Mouse (Mus musculus) adrenal gland, adult 8-10 months (tissue): ENCODE results near the gene Gpr132. TPM values are rescaled to one million over a fixed set of nuclear protein-coding genes. Genes with fewer than 3 reads are reported as not detected.
A peak's percentile ranks its signal among the peaks of the same experiment; 100 is the strongest.

Experiments
- DNase-seq: peaks from one replicate; pipeline ENCODE4 v3.0.0; 2022
- total RNA-seq, 4 experiments: library from RNA; stranded (reverse); gene quantifications; 2 replicates each; pipeline ENCODE4 v1.2.4; 2022

Gpr132 gene
- under 1 TPM; 0.42 to 0.80 (median 0.56) TPM for total RNA-seq

DNA sequence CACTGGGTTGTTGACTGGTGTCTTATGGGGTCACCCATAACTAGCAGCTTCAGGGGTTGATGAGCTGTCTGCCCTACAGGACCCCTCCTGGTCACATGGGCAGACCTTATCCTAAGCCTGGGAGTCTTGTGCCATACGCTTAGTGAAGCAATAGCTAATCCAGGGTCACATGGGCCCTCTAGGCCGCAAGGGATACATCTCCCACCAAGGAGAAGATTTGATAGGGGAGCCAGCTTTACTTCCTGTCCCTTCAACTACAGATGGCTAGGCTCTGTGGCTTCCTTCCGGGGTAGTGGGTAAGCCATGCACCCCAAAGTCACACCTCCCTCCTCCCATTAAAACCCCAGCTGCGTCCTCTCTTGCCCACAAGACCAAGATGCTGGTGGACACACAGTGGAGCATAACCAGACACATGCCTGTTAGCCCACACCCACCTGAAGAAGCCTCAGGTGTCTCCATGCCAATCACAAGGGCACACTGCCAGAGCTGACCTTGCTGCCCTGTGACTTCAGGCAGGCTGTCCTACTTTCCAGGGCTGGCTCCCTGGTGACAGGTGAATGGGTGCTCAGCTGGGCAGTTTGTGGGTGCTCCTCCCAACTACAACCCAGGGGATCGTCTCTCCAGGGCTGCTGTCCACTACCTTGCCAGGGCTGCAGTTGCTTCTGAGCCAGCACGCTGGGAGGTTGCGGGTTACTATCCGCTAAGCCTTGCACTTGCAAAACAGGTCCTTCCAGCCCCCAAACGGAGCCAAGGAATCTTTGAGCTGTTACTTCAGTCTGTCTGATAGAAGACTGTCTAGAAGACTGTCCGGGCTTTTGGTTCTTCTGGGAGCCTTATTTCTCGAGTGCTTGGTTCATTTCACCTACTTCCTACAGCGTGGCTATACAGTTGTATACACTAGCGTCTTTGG is at the start of gene Gpr132:
Gene Gpr132 (minus strand): TSS at position 51 of the 910 bp plus-strand sequence.
- DNase-seq: no peak

DNA sequence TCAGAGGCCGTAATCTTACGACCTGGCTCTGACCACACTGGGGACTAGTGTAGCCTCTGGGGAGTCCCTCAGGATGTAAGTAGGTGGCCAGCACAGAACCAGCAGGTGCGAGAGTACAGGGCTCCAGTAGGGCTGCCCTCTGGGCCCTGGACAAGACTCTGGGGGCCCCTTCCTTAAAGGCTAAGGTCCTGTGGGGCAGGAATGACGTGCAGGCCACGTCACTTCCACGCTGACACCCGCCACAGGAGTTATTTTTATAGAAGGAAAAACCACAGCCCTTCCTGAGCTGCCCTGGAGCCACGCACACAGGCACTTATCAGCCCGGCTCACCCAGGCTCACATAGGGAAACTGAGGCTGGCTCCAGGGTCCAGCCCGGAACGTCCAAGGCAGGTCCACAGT is 49.5 kb upstream of the Gpr132 start:
- no peak for DNase-seq

DNA sequence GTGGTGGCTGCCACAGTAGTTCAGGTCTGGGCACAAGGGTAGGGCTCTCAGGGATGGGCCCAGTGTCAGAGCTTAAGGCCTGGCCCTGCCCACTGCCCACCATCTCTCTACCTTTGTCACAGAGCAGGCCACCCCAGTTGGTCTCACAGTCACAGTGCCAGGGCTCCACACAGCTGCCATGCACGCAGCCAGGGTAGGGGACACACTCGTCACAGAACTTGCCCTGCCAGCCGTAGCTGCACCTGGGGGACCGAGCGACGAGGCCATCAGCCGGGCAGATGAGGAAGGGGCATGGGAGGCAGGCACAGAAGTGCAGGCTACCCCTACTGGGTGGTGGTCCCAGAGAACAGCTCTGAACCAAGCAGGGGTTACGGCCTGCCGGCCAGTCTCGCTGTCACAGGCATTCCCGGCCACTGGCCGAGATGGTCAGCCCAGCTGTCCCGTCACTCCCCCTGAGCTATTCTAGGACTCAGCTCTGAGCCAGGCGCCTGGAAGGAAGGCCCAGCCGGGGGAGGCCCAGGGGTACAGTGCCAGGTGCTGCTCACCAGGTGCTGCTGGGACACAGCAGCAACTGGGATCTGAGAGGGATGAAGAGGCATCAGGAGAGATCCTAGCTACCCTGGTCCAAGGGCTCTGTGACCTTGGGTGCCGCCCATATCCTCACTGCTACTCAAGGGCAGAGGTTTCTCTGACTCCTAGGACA is 48.8 kb upstream of the Gpr132 start:
- DNase-seq: no peak

DNA sequence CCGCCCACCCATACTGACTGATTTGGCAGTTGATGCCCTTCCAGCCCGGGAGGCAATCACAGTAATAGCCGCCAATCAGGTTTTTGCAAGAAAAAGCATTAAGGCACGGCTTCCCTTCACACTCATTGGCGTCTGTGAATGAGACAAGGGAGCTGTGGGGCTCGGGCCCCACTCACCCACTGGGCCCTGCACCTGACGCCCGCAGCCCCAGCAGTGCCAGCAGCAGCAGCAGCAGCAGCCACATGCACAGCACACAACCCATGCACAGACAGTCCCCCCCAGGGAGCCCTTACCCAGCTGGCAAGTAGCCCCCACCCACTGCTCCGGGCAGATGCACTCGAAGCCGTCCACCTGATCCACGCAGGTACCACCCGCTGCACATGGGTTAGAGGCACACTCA is 47.6 kb upstream of the Gpr132 start:
- DNase-seq: no peak

DNA sequence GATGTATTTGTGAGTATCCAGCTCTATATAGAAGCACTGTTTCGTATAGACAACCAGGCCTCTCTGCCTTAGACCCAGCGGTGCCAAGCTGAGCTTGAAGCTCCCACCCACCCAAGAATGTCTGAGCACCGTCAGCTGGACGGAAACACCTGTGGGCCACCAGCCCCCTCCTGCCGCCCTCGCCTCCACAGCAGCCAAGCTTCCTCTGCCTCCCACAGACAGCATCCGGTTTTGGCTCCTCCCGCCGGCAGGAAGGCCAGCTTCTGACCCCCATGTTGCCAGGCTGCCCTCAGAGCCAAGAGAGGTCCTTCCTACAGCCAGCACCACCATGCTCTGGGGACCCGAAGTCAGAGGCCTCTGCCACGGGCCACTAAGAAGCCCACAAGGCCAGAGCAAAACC is 46.5 kb upstream of the Gpr132 start:
- no peak for DNase-seq

DNA sequence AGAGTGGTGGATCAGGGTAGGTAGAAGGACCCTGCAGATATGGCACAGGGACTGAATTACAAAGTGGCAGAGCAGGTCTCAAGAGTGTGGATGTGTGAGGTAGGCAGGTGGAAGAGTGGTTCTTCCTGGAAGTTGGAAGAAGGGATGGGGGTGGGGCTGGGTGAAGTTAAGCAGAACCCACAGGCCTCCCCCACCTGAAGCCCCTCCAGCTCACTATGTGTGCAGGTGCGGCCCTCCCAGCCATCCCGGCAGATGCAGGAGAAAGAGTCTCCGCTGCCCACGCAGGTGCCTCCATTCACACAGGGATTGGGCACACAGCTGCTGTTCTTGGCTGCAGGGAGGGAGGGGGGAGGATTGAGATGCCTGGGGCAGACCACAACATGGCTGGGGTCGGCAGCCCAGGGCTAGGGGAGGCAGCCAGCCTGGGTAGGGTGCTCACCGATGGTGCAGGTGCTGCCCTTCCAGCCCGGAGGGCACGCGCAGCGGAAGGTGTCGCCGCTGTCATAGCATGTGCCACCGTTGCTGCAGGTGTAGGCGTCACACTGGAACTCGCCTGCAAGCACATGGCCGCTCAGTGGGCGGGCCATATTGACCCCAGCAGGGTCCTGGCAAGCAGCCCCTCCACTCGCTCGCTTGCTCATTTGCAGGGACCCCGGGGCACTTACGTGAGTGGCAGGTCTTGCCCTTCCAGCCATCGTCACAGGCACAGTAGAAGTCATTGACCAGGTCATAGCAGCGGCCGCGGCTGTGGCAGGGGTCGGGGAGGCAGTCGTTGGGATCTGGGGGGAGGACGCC is 45.1 kb upstream of the Gpr132 start:
- no peak for DNase-seq

DNA sequence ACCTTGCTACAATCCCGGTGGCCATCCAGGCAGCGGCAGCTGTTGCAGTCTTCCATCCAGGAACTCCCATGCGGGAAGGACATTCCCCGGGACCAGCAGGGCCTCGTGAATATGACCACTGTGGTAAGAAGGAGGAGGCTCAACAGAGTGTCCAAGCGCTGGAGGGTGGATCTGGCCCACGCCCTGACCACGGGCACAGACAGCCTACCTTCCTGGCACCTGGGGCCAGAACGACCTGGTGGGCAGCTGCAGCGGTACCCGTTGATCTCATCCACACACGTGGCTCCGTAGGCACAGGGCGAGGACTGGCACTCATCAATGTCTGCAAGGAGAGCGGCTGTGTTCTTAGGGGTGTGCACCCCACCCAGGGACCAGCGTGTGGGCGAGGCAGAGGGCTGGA is 43.7 kb upstream of the Gpr132 start:
- no peak for DNase-seq

DNA sequence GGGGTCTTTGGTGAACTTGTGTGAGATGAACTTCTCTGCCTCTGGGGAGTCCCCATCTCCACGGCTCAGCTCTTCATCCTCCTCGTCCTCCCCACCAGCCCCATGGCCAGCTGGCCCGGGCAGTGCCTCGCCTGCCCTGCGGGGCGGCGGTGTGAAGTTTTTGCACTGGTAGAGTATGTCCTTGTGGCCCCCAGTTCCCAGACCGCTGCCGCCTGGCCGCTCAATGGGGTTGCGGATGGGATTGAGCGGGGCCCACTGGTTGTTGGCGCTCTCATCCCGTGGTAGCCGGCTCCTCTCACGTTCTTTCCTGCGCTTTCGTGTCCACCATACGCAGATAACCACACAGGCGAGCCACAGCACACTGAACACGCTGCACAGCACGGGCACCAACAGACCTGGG is 41.0 kb upstream of the Gpr132 start:
- DNase-seq: no peak

DNA sequence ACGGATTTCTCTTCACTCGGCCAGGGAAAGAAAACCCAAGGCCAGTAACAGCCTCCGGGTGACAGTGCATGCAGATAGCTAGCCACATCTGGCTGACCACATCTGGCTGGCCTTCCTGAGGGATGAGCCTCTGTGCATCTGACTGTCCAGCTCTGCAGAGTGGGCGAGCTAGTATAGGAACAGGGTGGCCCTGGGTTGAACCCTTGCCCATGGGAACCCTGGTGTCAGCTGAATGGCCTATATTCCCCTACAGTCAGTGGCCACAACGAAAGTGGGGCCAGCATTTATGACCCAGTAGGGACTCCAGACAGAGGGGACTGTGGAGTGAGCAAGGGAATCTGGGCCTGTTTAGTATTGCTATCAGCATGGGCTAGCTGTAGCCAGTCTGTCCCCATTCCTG is 37.0 kb upstream of the Gpr132 start:
- no peak for DNase-seq

DNA sequence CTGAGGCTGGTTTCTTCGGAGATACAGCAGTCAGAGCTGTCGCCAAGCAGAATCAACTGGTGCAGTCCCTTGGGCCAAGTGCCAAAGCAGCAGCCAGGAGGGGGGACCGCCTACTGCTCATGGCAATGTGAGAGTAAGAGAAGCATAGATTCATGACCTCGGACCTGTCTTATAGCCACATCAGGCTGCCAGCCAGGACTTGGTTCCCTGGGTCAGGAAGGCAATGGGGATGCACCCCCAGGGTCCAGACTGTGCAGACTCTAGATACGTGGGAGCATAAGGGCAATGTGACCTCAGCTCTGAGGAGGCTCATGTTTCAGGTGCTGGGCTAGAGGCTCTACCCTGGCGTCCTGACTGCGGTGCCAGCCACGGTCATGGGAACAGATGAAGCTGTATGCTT is 35.9 kb upstream of the Gpr132 start:
- DNase-seq: no peak

DNA sequence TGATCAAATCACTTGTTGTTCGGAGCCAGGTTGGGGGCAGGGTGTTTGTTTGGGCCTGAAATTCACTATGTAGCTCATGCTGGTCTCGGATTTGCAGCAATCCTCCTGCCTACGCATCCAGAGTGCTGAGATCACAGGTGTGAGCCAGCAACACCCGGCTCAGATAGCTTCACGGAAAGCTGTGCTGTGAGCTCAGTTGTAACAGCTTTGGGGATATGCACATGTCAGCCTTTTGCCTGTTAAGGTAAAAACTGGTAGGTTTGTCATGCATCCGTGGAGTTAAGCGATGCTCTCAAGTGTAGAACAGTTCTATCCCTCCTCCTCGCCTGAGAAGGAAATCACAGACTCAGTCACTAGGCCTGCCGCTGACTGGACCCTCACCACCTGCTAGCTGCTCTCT is 32.6 kb upstream of the Gpr132 start:
- no peak for DNase-seq

DNA sequence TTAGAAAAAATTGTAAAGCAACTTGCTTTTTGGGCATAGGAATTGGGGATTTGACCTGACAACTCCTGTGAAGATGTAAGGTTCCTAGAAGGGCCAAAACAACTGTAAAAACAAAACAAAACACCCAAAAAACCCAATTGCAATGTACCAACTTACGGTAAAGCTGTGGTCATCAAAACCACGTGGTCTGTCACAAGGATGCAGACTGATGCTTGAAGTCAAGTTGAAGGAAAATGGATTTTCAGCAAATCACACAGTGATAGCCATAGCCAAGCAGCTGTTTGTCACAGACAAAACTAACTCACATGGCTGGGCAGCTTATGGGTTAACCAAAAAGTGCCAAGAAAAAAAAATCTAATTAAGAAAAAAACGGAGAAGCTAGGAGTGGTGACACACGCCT is 30.9 kb upstream of the Gpr132 start:
- DNase-seq: no peak

DNA sequence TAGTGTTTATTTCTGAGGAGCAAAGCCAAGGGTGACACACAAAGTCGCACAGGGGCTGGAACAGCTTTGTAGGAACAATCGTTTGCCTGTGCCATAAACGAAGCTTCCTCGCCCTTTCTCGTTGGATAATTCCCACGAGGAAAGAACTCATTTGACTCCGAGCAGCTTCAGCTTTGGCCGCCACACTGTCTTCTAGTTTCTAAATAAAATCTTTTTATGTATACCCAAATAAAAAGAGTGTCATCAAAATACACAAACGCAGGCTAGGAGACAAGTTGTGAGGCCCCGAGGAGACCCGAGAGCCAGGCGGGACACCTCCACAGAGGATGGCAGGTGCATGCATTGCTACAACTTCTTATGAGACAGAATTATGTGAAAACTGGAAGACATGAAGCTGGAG is 30.3 kb upstream of the Gpr132 start:
- DNase-seq: no peak

DNA sequence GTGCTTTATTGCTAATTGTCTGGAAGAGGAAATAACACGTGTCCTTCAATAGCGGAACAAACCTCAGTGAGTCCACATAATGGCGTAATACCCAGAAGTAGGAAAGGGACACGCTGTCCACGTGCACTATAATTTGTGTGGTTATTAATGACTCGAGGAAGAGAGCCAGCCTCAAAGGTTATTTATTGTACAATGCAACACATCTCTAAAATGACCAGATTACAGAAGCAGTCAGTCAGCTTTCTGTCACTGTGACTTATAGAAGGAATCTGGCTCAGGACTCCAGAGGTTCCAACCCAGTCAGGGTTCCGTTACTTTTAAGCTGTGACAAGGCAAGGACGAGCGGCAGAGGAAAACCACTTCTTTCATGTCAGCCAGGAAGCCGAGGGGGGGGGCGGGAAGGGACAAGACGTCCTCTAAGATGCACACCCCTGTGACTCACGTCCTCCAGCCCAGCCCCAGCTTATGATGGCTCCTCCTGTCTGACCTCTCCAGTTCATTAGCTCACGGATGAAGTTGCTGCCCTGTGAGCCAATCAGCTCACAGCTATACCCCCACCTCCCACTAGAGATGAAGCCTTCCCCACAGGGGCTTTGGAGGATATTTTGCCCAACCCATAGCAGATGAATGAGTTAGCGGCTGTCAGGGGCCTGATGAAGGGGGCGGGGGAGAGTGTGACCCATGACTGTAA is 29.6 kb upstream of the Gpr132 start:
- peak; percentile 65 for DNase-seq

DNA sequence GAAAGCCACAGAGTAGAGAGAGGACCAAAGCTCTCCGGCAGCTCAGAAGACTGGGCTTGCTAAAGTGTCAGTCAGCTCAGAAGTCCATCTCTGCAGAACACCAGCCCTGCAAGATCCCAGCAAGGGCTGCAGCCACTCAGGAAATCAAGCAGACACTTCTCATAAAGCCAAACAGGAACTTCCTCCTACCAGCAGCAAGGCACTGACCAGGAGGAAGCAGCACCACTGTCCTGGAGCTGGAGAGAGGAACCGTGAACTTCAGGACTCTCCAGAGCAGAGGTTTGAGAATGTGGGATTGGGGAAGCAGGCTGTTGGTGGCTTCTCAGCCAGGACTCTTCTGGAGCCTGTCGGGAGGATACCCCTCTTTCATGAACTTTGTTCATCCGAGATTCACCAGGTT is 26.9 kb upstream of the Gpr132 start:
- no peak for DNase-seq

DNA sequence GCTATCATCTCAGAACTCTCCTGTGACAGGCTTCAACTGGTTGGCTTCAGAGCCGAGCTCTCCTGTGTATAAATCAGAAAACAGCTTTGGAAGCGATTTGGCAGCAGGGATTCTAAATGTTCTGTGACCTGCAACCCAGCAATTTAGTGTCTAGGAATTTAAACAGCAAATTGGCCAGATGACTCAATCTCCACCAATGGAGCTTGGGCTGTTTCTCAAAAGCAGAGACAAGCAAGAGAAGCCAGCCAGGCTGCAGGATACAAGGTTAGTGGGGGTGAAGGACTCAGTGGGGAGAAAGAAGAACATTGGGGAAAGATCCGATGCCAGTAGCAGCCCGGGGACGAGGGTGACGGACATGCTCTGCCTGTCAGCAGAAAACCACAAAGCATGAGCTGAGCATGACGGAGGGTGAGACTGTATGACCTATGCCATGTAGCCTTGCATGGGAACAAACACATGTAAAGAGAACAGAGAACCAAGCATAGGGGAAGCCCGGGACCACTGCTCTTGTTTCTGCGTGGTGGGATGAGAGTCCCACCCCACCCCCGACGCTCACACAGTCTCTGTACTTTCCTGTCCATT is 26.4 kb upstream of the Gpr132 start:
- DNase-seq: no peak

DNA sequence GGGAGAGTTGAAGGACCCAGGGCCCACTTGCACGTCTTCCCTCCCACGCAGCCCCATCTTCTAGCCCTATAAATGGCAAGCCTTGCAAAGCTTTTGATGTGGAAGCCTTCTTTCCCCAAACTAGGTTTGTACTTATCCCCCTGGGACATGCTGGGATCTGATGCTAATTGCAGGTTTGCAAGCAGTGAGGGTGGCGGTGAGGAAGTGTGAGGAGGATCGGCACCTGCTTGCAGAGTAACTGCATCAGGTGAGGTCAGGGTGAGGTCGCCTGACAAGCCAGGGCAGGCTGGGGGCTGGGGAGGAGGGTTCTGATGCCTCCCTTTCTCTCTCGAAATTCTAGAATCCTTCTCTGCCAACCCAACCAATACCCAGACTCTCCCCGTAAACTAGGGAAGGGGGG is 17.4 kb upstream of the Gpr132 start:
- DNase-seq: no peak

DNA sequence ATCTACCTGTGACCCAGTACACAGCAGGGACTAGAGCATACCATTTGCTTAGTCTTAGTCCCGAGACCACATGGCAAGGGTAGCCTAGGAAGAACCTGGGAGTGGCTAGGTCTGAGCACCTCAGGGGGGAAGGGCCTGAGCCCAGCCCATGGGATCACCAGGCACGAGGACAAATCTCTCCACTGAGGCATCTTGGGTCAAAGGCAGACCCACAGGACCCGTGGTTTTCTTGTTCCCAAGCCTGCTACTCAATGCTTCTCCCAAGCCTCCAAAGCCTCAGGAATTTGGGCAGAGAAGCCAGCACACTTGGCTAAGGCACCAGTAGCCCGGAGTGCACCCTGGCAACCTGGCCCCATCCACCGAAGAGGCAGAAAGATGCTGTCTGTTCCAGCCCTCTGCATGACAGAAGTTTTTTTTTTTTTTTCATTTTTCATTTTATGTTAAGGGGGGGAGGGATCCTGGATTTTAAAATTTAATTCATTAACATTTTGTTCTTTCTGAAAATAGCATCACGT is 13.3 kb upstream of the Gpr132 start:
- DNase-seq: no peak

DNA sequence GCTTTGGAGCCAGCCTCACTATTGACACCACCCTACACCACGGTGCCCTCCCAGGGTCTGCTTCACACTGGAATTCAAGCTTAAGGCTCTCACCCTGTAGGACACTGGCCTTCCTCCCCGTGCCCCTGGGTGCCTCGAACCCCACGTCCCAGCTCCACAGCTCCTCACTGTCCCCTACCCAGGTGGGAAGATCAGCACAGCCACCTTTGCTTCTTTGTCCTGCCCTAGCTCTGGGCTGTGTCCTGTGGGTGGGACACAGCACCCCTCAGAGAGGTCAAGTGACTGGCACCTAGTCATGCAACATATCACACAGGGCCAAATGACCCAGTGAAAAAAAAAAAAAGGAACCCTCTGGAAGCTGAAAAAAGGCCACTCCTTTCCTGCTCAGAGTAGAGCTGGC is 12.6 kb upstream of the Gpr132 start:
- DNase-seq: no peak

DNA sequence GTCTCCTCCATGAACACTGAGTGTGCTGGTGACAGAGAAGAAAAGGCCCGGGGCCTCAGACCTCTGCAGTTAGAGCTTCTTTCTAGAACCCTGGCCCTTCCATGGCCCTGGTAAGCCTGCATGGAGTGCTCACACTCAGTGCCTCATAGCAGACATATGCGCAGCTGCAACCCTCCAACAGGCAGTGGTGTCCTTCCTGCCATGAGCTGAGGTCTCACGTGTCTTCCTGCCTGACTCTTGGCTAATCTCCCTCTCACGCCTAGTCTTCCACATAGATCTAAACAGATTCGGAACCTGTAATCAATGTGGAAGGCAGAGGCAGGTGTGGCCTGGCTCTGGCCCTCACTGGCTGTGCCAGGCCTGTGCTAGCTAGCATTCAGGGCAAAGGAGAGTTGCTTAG is 11.7 kb upstream of the Gpr132 start:
- DNase-seq: no peak

DNA sequence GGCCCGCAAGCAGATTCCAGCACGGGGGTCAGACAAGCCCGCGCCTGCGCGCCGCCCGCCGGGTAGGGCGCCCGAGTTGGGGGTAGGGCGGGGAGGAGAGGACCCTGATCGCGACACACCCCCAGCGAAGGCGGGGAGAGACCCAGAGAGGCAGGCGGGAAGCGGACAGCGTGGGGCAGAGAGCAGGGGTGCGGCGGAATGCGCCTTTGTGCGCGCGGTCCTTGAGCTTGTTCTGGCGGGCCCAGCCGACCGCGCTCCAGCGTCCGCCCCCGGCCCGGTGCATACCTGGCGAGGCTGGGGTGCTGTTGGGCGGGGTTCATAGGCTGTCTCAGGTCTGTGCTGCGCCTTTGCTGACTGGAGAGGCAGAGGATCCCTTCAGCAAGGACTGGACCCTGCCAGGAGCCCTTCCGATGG is 9.6 kb upstream of the Gpr132 start:
- no peak for DNase-seq

DNA sequence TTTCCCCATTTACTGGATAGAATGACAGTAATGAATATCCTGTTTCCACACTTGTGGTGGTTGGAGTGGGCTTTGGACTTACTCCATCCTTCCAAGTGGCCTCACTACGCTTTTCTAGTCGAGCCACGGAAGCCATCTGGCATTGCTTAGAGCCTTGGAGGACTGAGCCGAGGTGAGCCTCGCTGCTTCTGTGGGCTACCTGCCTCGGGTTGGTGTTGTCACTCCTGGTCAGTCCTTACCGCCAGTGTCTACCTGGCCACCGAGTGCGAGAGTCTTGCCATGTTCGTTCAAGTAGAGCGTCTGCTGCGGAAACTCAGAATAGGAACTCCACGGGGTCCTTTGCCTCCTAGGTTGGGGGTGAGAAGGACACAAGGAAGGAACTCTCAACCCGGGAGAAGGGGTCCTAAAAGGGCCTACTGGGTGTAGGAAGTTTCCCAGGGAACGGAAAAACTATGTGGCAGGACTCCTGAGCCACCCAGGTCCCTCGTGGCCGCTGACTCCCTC is 9.1 kb upstream of the Gpr132 start:
- DNase-seq: no peak
